Mouse (Mus musculus): ENCODE results near the gene Cadps.

The Cadps gene

DNA sequence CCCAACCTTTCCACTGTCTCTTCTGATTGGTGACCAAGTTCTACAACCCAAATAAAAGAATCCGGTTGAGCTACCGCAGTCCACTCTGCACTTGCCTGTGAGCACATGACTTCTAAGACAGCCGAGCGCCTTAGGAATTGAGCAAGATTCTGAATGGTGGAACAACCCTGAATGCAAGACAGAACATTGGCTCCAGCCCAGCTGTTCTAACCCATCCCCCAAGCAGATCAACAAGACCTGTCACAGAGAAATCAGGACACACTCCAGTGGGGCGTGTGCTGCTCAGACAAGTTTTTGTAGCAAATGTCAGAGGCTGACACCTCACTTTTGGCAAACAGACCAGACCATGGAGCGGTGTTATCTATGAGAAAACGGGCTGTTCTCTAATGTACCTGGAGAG is 431.7 kb downstream of the Cadps start:
- no peak for DNase-seq (ENCODE audit: low spot score in 2 of 2)

DNA sequence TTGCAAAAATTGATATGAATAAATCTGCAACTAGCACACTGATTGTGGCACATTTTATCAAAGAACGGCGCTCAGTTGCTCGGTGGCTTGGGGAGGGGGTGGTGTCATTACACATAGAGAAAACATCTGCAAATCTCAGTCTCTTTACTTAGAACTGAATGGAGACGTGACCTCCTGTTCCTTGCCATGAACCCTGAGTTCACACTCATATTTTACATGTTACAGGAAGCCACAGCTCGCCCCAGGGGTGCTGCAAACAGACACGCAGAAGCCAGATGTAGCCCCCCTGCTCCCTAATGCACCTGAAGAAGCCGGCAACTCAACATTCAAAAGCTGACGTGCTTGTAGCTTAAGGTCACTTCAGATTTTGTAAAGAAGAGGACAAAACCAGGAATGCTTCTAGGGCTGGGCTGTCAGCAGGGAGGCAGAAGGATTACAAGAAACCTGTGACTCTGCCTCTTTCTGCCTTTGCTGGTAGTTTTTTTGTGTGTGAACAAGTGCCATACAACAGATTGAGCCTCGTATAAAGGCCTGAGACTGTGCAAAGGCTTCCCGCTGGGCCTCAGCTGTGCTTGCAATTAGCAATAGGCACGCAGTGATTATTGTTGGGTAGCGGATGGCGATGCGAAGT is 434.0 kb downstream of the Cadps start:
- DNase-seq (ENCODE audit: low spot score in 2 of 2) = no peak

DNA sequence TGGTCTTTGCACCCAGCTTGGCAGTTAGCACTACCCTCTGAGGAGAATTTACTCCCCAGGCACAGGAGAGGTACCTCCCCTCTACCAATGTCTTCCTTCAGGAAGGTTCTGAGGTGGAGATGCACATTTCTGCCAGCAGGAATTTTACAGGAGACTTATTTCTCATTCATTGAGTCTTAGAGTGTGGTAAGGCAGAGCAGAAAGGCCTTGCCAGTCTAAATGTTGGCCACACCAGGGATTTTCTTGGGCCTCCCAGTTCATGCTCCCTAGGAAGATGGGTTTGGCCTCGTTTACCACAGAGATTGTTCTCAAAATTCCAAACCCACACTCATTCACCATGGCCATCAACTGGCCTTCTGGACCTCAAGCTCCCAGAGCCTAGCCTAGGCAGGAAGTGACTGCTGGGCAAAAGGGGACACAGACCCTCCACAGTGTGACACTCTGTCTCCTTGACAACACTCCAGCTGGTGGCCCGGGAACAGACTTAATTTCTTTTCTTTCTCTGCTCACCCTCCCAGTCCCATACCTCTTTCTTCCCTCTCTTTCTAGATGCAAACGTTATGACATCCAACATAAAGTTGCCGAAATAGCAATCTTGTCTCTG is 434.6 kb downstream of the Cadps start:
- DNase-seq (ENCODE audit: low spot score in 2 of 2) = no peak

DNA sequence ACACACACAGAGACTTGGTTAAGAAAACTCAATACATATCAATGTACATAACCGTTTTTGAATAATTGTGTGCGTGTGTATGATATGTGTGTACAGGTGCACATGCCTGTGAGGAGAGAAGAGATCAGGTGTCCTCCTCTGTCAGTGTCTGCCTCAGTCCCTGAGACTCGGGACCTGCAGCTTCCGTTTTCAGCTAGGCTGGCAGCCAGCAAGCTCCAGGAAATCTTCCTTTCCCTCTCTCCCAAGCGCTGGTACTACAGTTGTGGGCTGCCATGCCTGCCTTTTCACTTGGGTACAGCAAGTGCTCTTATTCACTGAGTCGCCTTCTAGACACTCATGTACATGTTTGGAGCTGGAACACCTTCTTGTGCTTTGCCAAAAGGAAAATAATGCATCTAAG is 435.7 kb downstream of the Cadps start:
- no peak for DNase-seq (ENCODE audit: low spot score in 2 of 2)

DNA sequence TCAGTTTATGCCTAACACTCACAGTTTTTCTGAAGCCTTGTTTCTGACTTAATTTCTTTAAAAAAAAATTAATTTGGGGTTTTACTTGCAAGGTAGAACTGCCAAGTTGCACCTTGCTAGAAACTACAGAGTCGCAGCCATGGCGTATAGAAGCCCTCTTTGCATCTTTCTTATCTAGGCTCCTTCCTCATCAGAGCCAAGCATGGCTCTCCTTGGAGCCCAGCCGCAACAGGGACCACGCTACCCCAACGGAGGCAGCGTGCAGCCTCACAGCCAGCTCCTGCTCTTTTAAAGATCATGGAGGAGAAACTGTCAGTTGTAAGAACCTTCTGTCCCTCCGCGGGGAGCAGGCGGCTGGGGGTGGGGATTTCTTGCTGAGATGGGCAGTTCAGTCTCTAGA is 445.0 kb downstream of the Cadps start:
- no peak for DNase-seq (ENCODE audit: low spot score in 2 of 2)

DNA sequence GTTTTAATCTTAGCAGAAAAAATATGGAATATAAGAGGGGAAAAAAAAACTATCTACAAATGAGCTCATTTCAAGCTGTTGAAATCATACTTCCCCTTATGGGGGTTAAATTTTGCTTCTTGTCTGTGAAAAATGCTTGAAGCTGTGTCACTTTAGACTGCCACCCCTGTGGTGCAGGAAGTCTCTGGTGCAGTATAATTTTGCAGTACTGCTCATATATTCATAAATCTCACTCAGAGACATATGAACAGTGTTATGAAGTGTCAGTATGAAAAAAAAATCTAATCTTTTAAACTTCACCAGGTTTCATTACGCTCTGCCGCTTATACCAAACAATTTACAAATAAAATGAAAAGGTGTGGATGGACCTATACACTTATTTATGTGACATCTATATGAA is 445.6 kb downstream of the Cadps start:
- DNase-seq (ENCODE audit: low spot score in 2 of 2) = no peak

DNA sequence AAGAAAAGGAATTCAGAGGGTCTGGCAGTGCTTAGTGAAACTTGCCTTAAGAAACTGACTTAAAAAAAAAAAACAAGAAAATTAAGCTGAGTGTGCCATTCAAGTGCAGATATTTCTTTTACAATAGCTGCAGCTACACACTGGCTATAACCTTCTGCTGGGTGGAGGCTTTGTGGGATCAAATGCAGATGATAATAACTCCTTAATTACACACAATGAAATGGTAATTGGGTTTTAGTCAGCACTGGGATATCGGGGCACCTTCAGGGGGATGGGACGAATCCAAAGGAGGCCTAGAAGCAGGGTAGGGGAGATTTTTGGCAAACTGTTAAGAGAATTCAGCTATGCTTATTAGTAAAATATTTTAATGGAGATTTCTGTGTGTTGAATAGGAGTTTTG is 447.4 kb downstream of the Cadps start:
- no peak for DNase-seq (ENCODE audit: low spot score in 2 of 2)

DNA sequence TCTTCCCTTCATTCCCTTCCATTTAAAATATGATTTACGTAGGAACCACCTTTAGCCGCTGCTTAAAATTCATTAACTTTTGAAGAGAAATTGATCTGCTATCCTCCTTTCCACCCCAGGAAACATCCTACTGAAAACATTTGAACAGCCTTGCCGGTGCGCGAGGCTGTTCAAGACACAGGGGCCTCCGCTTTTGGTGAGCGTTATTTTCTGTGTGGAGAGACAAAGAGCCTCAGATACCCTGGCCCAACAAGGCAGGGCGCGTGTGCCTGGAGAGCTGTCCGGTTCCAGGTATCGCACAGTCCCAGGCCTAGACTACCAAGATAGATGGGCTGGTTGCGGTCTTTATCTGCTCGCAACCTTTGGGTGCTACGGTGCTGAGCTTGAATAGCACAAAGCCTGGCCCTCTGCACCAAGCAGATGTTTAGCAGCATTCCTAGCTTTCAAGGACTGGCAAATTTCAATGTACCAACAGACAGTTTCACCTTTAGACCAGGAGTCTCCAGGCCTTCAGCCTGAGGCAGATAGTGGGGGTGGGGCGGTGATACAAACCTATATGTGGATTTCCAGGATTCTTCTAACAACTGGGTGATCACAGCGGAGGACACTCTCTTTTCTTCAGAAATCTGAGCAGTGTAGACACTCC is 472.5 kb downstream of the Cadps start:
- no peak for DNase-seq (ENCODE audit: low spot score in 2 of 2)

DNA sequence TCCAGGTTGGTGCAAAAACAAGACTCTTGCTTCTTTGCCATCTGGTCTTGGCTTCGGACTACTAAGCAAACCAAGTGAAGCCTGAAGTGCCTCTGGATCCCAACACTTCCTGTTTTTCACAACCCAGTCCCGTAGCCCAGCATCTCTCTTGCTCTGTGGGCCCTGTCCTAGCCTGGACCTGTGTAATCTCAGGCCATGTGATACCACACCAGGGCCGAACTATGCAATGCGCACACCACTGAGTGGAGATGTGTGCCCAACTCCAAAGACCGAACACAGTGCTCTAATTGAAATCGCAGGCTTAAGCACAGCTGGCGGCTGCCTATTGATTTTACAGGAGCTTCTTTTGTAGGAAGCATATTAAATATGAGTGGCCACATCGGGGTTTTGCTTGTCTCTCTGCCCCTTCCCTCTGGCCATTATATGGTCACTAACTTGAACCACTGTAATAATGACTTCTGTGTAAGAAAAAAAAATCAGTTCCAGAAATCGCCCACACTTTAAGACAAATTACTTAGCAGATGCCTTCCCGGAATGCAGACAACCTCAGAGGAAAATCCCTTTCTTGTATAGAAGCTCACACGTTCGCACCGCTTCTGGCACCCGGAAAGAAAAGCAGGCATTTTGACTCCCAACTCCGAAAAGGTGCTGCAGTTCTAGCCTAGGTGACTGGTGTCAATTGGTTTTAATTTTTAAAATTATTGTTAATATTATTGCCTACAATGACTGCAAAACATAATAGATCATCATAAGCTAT is 473.4 kb downstream of the Cadps start:
- DNase-seq (ENCODE audit: low spot score in 2 of 2) = no peak

DNA sequence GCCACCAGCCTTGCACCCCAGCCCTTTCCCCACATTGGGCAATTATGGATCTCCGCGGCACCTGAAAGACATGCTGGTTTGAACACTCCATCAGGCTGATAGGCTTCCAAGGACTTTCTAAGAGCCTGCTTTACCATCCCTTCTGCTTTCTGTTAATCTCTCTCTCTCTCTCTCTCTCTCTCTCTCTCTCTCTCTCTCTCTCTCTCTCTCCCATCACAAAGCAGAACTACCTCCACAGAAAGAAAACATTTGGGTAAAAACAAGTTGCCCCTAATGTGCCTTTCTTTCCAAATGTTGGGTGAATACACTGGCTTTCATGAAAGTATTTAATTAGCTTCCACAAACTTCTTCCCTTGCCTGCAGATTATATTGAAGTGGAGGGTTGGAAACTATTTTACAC is 474.8 kb downstream of the Cadps start, which contains the start of gene Fezf2:
TSS of gene Fezf2 (minus strand) at position 101 of the 400 bp plus-strand sequence.
- no peak for DNase-seq (ENCODE audit: low spot score in 2 of 2)

DNA sequence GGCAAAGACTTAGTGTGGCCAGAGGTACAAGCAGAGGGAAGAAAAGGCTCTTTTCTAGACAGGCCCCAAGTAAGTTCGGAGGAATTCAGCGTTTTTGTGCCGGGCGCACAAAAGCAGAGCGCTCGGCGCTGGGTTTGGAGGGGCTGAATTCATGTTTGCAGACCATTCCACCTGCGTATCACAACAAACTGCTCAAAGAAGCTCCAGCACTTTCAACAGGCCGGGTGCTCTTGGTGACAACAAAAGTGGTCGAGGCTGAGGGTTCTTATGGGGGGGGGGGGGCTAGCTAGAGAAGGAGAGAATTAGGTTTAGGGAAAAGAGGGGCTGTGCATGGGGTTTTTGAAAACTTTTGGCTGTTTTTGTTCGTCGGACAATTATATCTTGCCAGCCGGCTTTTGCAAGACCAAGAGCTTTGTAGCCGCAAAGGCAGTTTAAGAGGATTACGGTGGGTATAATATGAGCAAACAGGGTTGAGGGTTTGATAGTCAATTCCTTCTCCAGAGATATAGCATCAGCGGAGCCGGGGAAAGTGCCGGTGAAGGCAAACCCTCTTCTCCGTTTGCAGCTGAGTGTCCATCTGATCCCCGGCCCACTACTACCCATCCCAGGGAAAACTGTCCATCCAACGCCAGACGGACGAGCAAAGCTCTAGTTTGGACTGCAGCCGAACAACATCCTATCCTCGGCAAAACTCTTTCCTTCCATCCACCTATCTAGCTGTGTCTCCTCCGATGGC is 475.8 kb downstream of the Cadps start:
- DNase-seq (ENCODE audit: low spot score in 2 of 2) = no peak

DNA sequence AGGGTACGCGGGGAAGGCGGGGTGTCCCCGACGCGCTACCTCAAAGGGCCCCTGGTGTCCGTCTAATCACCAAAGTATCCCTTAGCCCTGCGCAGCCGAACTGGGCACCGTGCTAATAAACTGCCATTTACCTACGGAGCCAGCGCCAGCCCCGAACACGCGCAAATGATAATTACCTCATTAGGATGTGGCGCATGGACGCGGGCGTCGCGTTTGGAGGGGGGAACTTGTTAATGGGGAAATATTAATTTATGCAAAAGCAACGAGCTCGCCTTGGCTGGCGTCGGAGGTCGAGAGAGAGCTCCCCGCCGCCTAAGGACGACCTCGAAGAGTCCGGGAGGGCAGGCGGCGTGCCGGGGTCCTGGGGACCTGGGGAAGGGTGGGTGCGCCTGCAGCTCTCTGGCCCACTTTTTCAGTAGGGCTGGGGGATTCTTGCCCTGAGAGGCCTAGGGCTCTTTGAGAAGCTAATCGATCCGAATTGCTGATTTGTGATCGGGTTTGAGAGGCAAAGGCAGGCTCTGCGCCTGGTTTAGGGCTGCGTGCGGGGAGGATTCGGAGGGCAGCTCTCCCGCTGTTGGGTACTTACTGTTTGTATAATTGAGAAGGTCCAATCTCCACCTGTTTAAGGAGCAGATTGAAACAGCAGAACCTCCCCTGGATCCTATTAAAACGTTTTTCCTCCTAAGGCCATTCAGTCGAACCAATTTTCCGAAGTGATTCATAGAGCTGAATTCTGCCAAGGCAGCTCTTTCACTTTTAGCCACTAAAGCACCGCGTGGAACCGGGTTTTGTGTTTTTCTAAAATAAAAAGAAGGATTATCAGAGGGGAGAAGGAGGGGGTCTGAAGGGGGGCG is 476.6 kb downstream of the Cadps start:
- no peak for DNase-seq (ENCODE audit: low spot score in 2 of 2)

DNA sequence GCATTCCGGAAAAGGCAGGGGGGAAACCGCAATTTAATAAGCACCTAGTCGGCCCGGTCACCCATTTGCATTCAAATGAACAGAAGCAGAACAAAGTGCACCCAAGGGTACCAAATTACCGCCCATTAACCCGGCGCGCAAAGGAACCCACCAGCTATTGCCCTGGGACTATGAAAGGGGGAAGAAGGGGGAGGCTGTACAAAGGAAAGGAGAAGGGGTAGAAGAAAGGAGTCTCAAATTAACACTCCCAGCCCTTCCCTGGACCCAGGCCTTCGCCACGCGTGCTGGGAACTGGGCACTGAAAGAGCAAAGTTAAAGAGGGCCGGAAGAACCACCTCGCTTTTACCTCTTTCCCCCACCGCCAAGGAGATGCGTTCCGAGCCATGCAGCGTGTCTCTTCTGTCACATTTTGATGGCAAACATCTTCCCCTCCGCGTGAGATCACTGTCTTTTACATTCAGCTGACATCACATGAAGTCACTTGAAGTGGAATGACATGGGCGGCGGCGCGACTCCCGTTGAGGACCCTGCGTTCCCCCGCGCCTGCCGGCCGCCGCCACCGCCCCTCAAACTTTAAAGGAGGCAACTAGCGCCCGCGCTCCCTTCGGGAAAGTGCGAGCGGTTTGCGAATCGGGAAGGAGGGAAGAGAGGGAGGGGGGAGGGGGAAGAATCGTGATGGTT is 477.5 kb downstream of the Cadps start:
- no peak for DNase-seq (ENCODE audit: low spot score in 2 of 2)

DNA sequence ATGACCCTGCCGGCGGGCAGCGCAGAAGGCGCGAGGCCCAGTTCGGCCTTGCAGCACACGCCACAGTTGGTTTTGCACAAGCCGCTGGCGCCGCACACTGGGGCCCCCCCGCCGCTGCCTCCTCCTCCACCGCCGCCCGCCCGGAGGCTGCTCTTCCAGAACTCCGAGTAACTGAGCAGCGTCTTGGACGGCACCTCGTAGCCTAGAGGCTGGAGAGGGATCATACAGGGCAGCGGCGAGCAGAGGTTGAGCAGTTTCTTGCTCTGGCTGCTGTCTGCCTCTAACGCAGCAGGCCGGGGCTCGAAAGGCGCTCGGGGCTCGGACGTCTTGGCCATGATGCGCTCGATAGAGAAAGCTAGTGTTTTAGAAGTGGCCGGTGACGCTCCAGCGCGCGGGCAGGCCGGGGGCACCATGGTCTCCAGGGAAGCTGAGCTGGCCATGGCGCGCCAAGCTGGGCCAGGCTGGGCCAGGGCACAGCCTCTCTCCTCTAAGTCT is 478.1 kb downstream of the Cadps start:
- no peak for DNase-seq (ENCODE audit: low spot score in 2 of 2)

DNA sequence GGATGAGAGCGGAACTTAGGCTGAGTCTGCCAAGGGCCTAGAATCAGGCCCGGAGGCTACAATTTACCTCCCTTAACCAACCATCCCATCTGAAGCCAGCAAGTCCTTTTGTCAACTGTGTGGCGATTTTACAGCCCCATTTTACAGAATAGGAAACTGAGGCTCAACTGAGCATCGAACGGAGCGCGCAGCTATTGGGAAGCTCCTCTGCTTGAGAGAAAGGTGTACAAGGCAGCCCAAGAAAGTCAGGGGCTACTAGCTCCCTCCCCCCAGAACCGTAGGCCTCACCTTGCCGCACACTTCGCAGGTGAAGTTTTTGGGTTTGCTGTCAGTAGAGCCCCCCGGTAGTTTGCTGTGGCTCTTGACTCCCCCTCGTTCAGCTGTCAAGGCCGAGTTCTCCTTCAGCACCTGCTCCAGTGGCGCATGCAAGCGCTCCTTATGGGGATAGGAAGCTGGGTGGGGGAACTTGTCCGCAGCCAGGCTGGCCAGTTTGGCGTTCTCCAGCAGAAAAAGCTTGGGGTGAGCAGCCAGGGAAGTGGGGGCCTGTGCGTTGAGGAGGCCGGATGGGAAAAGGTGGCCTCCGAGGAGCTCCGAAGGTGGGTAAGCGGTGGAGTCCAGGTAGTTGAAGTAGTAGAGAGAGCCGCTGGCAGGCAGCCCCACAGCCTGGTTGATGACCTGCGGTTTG is 478.7 kb downstream of the Cadps start:
- no peak for DNase-seq (ENCODE audit: low spot score in 2 of 2)

DNA sequence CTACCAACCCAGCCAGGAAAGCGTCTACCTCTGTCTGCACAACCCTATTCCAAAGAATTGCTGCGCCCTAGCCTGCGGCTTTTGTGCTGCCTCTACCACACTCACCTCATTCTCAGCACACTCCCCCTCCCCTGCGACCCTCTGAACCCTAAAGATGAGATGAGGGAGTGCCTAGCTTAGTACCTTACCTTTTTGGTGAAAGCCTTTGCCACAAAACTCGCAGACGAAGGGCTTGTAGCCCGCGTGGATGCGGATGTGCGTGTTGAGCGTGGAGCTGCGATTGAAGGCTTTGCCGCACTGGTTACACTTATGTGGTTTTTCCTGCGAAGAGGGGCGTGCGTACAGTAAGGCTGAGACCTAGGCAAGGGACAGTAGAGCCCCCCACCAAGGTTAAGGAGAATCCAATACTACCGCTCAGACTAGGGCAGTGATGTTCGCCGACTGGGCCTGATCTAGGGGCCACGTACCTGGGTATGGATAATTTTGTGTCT is 479.4 kb downstream of the Cadps start:
- no peak for DNase-seq (ENCODE audit: low spot score in 2 of 2)

DNA sequence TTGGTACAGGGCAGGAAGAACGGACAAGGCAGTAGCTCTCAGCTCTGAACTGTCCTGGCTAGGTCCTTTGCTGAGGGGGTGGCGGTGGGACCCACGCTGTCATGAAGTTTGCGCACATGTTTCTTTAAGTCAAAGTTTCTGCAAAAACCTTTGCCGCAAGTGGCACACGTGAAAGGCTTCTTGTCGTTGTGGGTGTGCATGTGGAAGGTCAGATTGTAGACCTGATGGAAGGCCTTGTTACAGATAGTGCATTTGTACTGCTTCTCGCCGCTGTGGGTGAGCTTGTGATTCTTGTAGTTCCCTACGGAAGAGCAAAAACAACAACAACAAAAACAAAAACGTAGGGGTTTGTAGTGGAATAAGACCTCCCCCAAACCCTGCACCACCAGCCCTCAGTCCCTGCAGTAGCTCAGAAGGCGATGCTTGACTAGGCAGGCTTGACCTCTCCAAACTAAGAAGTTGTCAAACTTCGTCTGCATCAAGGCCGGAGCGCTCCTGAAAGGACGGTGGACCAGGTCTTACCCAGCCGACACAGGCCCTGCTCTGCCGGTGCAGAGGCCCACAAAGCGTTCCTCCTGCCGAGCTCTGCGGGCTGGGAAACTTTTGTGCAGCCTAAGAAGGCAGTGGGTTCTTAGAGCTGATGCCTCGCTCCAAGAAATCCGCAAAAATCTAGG is 480.3 kb downstream of the Cadps start:
- DNase-seq (ENCODE audit: low spot score in 2 of 2) = no peak

DNA sequence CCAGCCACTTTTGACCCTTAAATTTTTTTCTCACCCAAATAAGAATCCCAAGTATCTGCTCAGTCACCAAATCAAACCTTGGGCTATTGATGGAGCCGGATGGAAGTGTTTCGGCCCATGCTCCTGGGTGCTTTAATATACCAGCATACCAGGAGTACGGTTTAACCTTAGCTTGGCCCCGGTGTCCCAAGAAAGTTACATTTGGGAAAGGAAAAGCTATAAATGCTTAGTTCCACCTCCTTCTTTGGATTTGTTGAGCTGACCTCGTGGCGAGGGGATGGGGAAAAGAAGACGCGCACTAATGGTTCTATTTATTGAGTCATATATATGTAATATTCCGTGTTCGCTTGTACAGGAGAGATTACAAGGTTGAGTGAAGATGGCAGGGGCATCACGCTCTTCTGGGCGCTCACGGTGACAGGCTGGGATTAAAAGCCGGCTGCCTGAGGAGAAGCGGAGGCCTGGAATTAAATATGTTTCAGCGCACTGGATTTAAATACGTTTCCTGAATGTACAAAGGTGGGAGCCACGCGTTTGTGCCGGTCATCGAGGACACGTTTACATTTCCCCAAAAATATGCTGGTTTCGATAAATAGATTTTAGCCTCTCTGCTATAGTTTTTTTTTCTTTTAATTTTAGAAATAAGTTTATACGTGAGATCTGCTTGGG is 481.0 kb downstream of the Cadps start:
- no peak for DNase-seq (ENCODE audit: low spot score in 2 of 2)
